Comparison of ENCODE assay signal across 14 mouse cellular contexts in the genomic region with DNA sequence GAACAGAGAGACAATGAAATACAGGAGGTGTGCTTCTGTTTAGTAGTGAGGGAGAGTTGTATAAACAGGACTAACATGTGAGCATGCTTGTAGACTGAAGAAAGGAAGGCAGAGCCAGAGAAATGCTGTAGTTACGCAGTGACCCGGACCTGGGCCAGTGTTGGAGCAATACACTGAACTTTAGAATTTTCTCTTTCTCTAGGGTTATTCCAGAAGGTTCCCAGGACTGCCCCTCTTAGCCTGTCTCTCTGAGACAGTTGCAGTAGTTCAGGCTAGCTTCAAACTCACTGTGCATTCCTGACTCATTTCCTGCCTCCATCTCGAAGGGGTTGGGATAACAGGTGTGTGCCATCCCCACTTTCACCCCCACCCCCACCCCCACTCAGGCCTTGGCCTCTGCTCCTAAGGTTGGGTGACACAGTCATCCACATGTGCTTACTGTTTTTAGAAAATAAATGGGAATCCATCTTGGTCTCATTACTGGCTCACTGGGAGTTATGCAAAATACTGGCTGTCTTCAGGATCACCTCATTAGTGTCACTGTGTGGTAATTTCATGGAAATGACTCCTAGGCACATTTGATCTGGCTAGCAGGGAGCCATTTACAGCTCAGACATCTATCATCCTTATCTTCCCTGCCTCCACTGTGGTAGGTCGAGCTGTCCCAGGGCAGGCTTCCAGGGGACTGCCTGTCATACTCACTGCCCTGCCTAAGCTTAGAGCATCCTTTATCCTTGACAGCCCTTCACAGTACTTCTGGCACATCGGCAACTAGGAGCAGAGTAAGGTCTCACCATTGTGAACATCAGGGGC. TPM values are rescaled to one million over a fixed set of nuclear protein-coding genes. Genes with fewer than 3 reads are reported as not detected.
DNase-seq lines count a peak whose midpoint lies in the region; ATAC-seq and TF ChIP-seq lines count a peak whose summit lies in the region.
"Had no signal": no experiment of that assay in that cellular context is flagged by ENCODE, and none has a peak within 500 bp of the region (broad histone marks: within the 10 kb centered on the region; RNA-seq: fewer than 3 reads in every experiment).

No protein-coding gene starts in this region.

- no peak for TF ChIP-seq CTCF in layer of hippocampus, adult 2 months (conservative IDR thresholded peaks at IDR 0.05)

- H3K27me3 ChIP-seq in hindbrain, embryonic 13.5 days = 0 out of 2 replicates have a peak, but pooled peaks cover 8% of the 10 kb centered on the region
- H3K27me3 ChIP-seq: neural tube, embryonic 12.5 days had no signal

- H3K36me3 ChIP-seq in hindbrain, embryonic 13.5 days = no peaks in the 10 kb centered on the region
- H3K36me3 ChIP-seq: embryonic facial prominence, embryonic 10.5 days; neural tube, embryonic 12.5 days had no signal

- WGBS in hindbrain, embryonic 13.5 days = 58% methylated on average over 5 of the region's 5 CpGs

- H3K4me1 ChIP-seq in hindbrain, embryonic 13.5 days (replicated peaks) = peaks cover 16% of the 10 kb centered on the region
- H3K4me1 ChIP-seq: embryonic facial prominence, embryonic 10.5 days; megakaryocyte, embryonic 14.5 days; neural tube, embryonic 12.5 days had no signal

- H3K4me2 ChIP-seq in hindbrain, embryonic 13.5 days = no peak overlapping the region
- H3K4me2 ChIP-seq: neural tube, embryonic 12.5 days had no signal

- H3K4me3 ChIP-seq in layer of hippocampus, adult 2 months = no peak overlapping the region
- no peak overlapping the region for H3K4me3 ChIP-seq in hindbrain, embryonic 13.5 days
- H3K4me3 ChIP-seq: embryonic facial prominence, embryonic 10.5 days; megakaryocyte, embryonic 14.5 days; neural tube, embryonic 12.5 days had no signal

- ATAC-seq in hindbrain, embryonic 13.5 days (ENCODE audit: low FRiP score) = peak; percentile 69; the same call in 1 of the 2 replicates

- DNase-seq in layer of hippocampus, adult 2 months (ENCODE audit: low spot score in 2 of 2) = no peak
- no peak for DNase-seq in layer of hippocampus, adult 18-20 months (ENCODE audit: low spot score in 2 of 2)
- DNase-seq in adrenal gland, postnatal 36 days = peak; percentile 37 to 65
- DNase-seq in lung, postnatal 4 days = peak; percentile 57 to 85
- DNase-seq in left cerebral cortex, adult 11 months (ENCODE audit: low spot score) = no peak
- DNase-seq in MN1 (ENCODE audit: low spot score) = no peak
- DNase-seq: cerebellum, adult 9-11 months; heart, adult 11 months; kidney, adult 11 months; liver had no signal

- no peaks in the 10 kb centered on the region for H3K9me3 ChIP-seq in hindbrain, embryonic 13.5 days
- H3K9me3 ChIP-seq: embryonic facial prominence, embryonic 10.5 days had no signal

- H3K27ac ChIP-seq in layer of hippocampus, adult 2 months = peak overlapping the region; percentile 81; the same call in 1 of the 2 replicates
- no peak overlapping the region for H3K27ac ChIP-seq in hindbrain, embryonic 13.5 days
- H3K27ac ChIP-seq: embryonic facial prominence, embryonic 10.5 days; neural tube, embryonic 12.5 days had no signal

- no peak overlapping the region for H3K9ac ChIP-seq in hindbrain, embryonic 13.5 days
- H3K9ac ChIP-seq: neural tube, embryonic 12.5 days had no signal

RNA-seq across cellular contexts. Expression of a gene that starts 37.7 kb away (rescaled TPM):
- 10 to 100 TPM; 26.0 to 27.6 TPM for total RNA-seq in layer of hippocampus, adult 2 months (2021)
- 10 to 100 TPM; 23.4 to 23.7 TPM for total RNA-seq in layer of hippocampus, adult 18-20 months (2021)
- total RNA-seq in adrenal gland, postnatal 36 days (2021) = 10 to 100 TPM; 27.5 to 39.3 TPM
- 15.8 and 17.6 TPM in 2 replicates for polyA plus RNA-seq in hindbrain, embryonic 13.5 days (2015; fragmentation: Nextera tagmentation; extraction: Ambion mirVana)

Comparison
In these comparisons a context has a peak if more than half of its experiments do, and no peak if none do; other contexts are left out.
1. DNase-seq: peak in adrenal gland, postnatal 36 days (2 of 2) and lung, postnatal 4 days (2 of 2); none in layer of hippocampus, adult 2 months (0 of 2), layer of hippocampus, adult 18-20 months (0 of 2), left cerebral cortex, adult 11 months (single experiment) and MN1 (single experiment).